Comparison of ENCODE assay signal across 8 mouse cellular contexts in the genomic region with DNA sequence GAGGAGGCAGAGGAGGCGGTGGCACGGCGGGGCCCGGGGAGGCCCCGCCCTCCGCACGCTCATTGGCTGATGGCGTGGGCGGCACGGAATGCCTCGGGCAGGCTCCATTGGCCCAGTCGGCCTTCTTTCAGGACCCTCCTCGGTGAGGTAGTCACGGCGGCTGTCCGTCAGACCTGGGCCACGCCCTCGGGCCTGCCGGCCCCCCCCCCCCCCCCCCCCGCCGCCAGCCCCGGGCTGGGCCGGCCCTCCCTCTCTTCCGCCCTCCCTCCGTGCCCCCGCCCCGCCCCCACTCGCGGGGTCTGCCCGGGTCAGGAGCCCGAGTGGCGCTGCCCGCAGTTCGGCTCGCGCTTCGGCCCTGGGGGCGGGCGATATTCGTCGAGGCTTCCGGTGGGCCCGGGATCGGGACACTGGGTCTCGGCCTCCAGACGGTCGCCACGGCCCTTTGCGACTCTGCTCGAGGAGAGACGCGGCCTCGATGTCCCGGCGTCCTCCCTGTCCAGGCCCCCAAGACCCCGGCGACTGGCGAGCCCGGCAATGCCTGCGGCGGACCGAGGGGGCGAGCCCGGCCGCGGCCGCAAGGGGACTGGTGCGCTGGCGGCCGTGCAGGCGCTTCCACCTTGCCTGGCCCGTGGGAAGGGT. TPM values are rescaled to one million over a fixed set of nuclear protein-coding genes. Genes with fewer than 3 reads are reported as not detected.
DNase-seq lines count a peak whose midpoint lies in the region; ATAC-seq and TF ChIP-seq lines count a peak whose summit lies in the region.
"Not testable (repeated sequence)": the region's sequence is repeated elsewhere in the genome, so short reads cannot be mapped to it uniquely, and the experiment has no call there.

A gene (minus strand): TSS at position 16 of the 639 bp plus-strand sequence.

- peak within 1 kb of the TSS; percentile 65 for H3K4me2 ChIP-seq in embryonic facial prominence, embryonic 15.5 days (replicated peaks)
- H3K4me2 ChIP-seq in kidney, embryonic 14.5 days (replicated peaks; ENCODE audit: low read depth, low read length) = peak within 1 kb of the TSS; percentile 62
- H3K4me2 ChIP-seq in limb, embryonic 15.5 days = peak within 1 kb of the TSS; percentile 70
- H3K4me2 ChIP-seq in midbrain, postnatal 0 days (ENCODE audit: low read depth, low read length, poor library complexity, severe bottlenecking) = peak within 1 kb of the TSS; percentile 58

- H3K27me3 ChIP-seq in embryonic facial prominence, embryonic 15.5 days; kidney, embryonic 14.5 days (ENCODE audit: control insufficient read depth, insufficient read depth, low read length); limb, embryonic 15.5 days; midbrain, postnatal 0 days (ENCODE audit: insufficient read depth, low read length): not testable (repeated sequence)

- H3K4me1 ChIP-seq in bone marrow, adult 2 months (ENCODE audit: control insufficient read depth, insufficient read depth, low read length); embryonic facial prominence, embryonic 15.5 days; kidney, embryonic 14.5 days (ENCODE audit: control insufficient read depth, insufficient read depth, low read length); limb, embryonic 15.5 days; midbrain, postnatal 0 days (ENCODE audit: insufficient read depth, low read length): not testable (repeated sequence)

- ATAC-seq in embryonic facial prominence, embryonic 15.5 days (ENCODE audit: insufficient number of reproducible peaks, low FRiP score, low TSS enrichment, low read depth) = peak; percentile 98
- ATAC-seq in kidney, embryonic 14.5 days (ENCODE audit: low FRiP score, low TSS enrichment) = peak; percentile 98
- ATAC-seq in limb, embryonic 15.5 days (ENCODE audit: insufficient number of reproducible peaks, low FRiP score, low TSS enrichment, low read depth) = peak; percentile 97
- peak; percentile 97 for ATAC-seq in midbrain, postnatal 0 days (ENCODE audit: low FRiP score)

- H3K9me3 ChIP-seq in embryonic facial prominence, embryonic 15.5 days (replicated peaks); kidney, embryonic 14.5 days (ENCODE audit: control insufficient read depth, low read length); limb, embryonic 15.5 days; midbrain, postnatal 0 days (ENCODE audit: low read length): not testable (repeated sequence)

- peak; percentile 47 for DNase-seq in 3T3-L1 (ENCODE audit: low read depth, low spot score)
- DNase-seq in heart, adult 9 months (ENCODE audit: low spot score in 2 of 2) = peak; percentile 94
- peak; percentile 66 for DNase-seq in midbrain, postnatal 0 days (ENCODE audit: low spot score)
- peak; percentile 83 to 92 for DNase-seq in spleen, postnatal 10 days (ENCODE audit: low spot score in 2 of 2)

- H3K4me3 ChIP-seq in bone marrow, adult 2 months (replicated peaks; ENCODE audit: control insufficient read depth, low read depth, low read length) = peak within 1 kb of the TSS; percentile 76
- peak within 1 kb of the TSS; percentile 66 for H3K4me3 ChIP-seq in embryonic facial prominence, embryonic 15.5 days (replicated peaks)
- peak within 1 kb of the TSS; percentile 67 for H3K4me3 ChIP-seq in kidney, embryonic 14.5 days (ENCODE audit: low read length)
- H3K4me3 ChIP-seq in limb, embryonic 15.5 days = peak within 1 kb of the TSS; percentile 64
- H3K4me3 ChIP-seq in midbrain, postnatal 0 days (ENCODE audit: low read depth, low read length) = peak within 1 kb of the TSS; percentile 56

- TF ChIP-seq CTCF in bone marrow, adult 2 months (IDR thresholded peaks at IDR 0.05; ENCODE audit: control insufficient read depth, insufficient read depth, low read length); midbrain, postnatal 0 days (IDR thresholded peaks at IDR 0.05): not testable (repeated sequence)

- H3K36me3 ChIP-seq in embryonic facial prominence, embryonic 15.5 days; kidney, embryonic 14.5 days (ENCODE audit: control insufficient read depth, insufficient read depth, low read length); limb, embryonic 15.5 days; midbrain, postnatal 0 days (ENCODE audit: insufficient read depth, low read length): not testable (repeated sequence)

- WGBS in bone marrow, adult 2 months = under 1% methylated on average over 37 of the region's 72 CpGs
- 0% methylated on average over 29 of the region's 72 CpGs for WGBS in embryonic facial prominence, embryonic 15.5 days
- 0% methylated on average over 23 of the region's 72 CpGs for WGBS in kidney, embryonic 14.5 days
- under 1% methylated on average over 50 of the region's 72 CpGs for WGBS in limb, embryonic 15.5 days
- WGBS in midbrain, postnatal 0 days = 0% methylated on average over 27 of the region's 72 CpGs

- H3K27ac ChIP-seq in bone marrow, adult 2 months (ENCODE audit: control insufficient read depth, insufficient read depth, low read depth, low read length, poor library complexity) = peak within 1 kb of the TSS; percentile 98
- H3K27ac ChIP-seq in embryonic facial prominence, embryonic 15.5 days (replicated peaks) = peak within 1 kb of the TSS; percentile 93
- peak within 1 kb of the TSS; percentile 95 for H3K27ac ChIP-seq in kidney, embryonic 14.5 days (ENCODE audit: low read depth, low read length)
- peak within 1 kb of the TSS; percentile 95 for H3K27ac ChIP-seq in limb, embryonic 15.5 days
- peak within 1 kb of the TSS; percentile 91 for H3K27ac ChIP-seq in midbrain, postnatal 0 days (ENCODE audit: low read depth, low read length)

- H3K9ac ChIP-seq in embryonic facial prominence, embryonic 15.5 days = peak within 1 kb of the TSS; percentile 60
- peak within 1 kb of the TSS; percentile 89 for H3K9ac ChIP-seq in kidney, embryonic 14.5 days (ENCODE audit: low read depth, low read length)
- H3K9ac ChIP-seq in limb, embryonic 15.5 days = peak within 1 kb of the TSS; percentile 70
- H3K9ac ChIP-seq in midbrain, postnatal 0 days (replicated peaks; ENCODE audit: low read length, poor library complexity, severe bottlenecking) = peak within 1 kb of the TSS; percentile 74

- TF ChIP-seq POLR2A in bone marrow, adult 2 months (IDR thresholded peaks at IDR 0.05; ENCODE audit: borderline replicate concordance, control insufficient read depth, low read depth, low read length) = peak; percentile 35; the same call in 1 of the 2 replicates

RNA-seq across cellular contexts. Expression of the gene that starts here (rescaled TPM):
- 9.2 and 17.4 TPM in 2 replicates for polyA plus RNA-seq in bone marrow, adult 2 months (2011; ENCODE audit: insufficient read depth, insufficient read length, low replicate concordance, missing spikeins)
- 27.7 and 29.4 TPM in 2 replicates for polyA plus RNA-seq in embryonic facial prominence, embryonic 15.5 days (2015; fragmentation: Nextera tagmentation; extraction: Ambion mirVana)
- 27.4 and 31.5 TPM in 2 replicates for polyA plus RNA-seq in kidney, embryonic 14.5 days (2014; fragmentation: Nextera tagmentation; extraction: Ambion mirVana)
- polyA plus RNA-seq in limb, embryonic 15.5 days (2015; fragmentation: Nextera tagmentation; extraction: Ambion mirVana) = 25.9 and 26.4 TPM in 2 replicates
- total RNA-seq in midbrain, postnatal 0 days (2014; rRNA removed) = 17.2 and 18.3 TPM in 2 replicates
- polyA plus RNA-seq in midbrain, postnatal 0 days (2015; fragmentation: Nextera tagmentation; extraction: Ambion mirVana) = 29.5 and 32.3 TPM in 2 replicates

Comparison
In these comparisons a context has a peak if more than half of its experiments do, and no peak if none do; other contexts are left out.
1. Peak in every context shown above with its lines: DNase-seq, ATAC-seq, H3K4me3 ChIP-seq and H3K27ac ChIP-seq.